Mouse (Mus musculus) CH12.LX (cell line): ENCODE results near the gene Fnbp1.

Experiments
- CHD2 ChIP-seq: IDR thresholded peaks from 2 replicates; pipeline ENCODE4 v1.6.1; 2011; ENCODE audit warnings: low read length, improper control_type of control experiment
- CTCF ChIP-seq, 2 experiments: IDR thresholded peaks in 1 of 2; conservative IDR thresholded peaks in 1 of 2; 2 replicates each; pipeline ENCODE4 v1.5.1; 2011 to 2012; ENCODE audit warnings: low read depth in 2 of 2, low read length in 2 of 2, improper control_type of control experiment in 1 of 2, inconsistent platforms in 1 of 2, mild to moderate bottlenecking in 1 of 2, moderate library complexity in 1 of 2
- GABPA ChIP-seq: IDR thresholded peaks from 2 replicates; pipeline ENCODE4 v1.6.1; 2012; ENCODE audit warnings: low read depth, low read length, improper control_type of control experiment, inconsistent platforms; ENCODE audit not compliant: insufficient replicate concordance
- JUND ChIP-seq: conservative IDR thresholded peaks from 2 replicates; pipeline ENCODE4 v1.6.1; 2011; ENCODE audit warnings: low read depth, low read length, improper control_type of control experiment
- MEF2A ChIP-seq: IDR thresholded peaks from 2 replicates; pipeline ENCODE4 v1.6.1; 2014; ENCODE audit warnings: low read depth, mild to moderate bottlenecking, inconsistent platforms, low read length, improper control_type of control experiment, borderline replicate concordance
- MXI1 ChIP-seq: IDR thresholded peaks from 2 replicates; pipeline ENCODE4 v1.6.1; 2011; ENCODE audit warnings: mild to moderate bottlenecking, low read depth, low read length, improper control_type of control experiment
- MYC ChIP-seq: IDR thresholded peaks from 2 replicates; pipeline ENCODE4 v1.6.1; 2011; ENCODE audit warnings: low read depth, mild to moderate bottlenecking, improper control_type of control experiment, low read length
- POLR2A ChIP-seq: IDR thresholded peaks from 2 replicates; pipeline ENCODE4 v1.6.1; 2011; ENCODE audit warnings: low read depth, mild to moderate bottlenecking, improper control_type of control experiment, low read length
- RAD21 ChIP-seq: IDR thresholded peaks from 2 replicates; pipeline ENCODE4 v1.6.1; 2011; ENCODE audit warnings: low read depth, mild to moderate bottlenecking, low read length, improper control_type of control experiment, moderate library complexity
- SIN3A ChIP-seq: IDR thresholded peaks from 2 replicates; pipeline ENCODE4 v1.6.1; 2012; ENCODE audit warnings: low read length, improper control_type of control experiment, inconsistent platforms
- TCF12 ChIP-seq: IDR thresholded peaks from 2 replicates; pipeline ENCODE4 v1.6.1; 2014; ENCODE audit warnings: low read depth, mild to moderate bottlenecking, inconsistent platforms, low read length, improper control_type of control experiment
- ZKSCAN1 ChIP-seq: IDR thresholded peaks from 2 replicates; pipeline ENCODE4 v1.6.1; 2012; ENCODE audit warnings: low read depth, inconsistent platforms, low read length, improper control_type of control experiment, borderline replicate concordance
- ZNF384 ChIP-seq: IDR thresholded peaks from 2 replicates; pipeline ENCODE4 v1.6.1; 2012; ENCODE audit warnings: low read depth, low read length, improper control_type of control experiment, inconsistent platforms

- TF ChIP-seq GABPA (no peak), CTCF (conservative IDR thresholded peaks at IDR 0.05 in 1 of 2, IDR thresholded peaks at IDR 0.05 in 1 of 2; ENCODE audit: low read depth in 2 of 2, low read length in 2 of 2) (peak in 1 of 2 experiments; percentile 18; a peak in 1 of 4 replicates), MXI1 (peak; percentile 88), POLR2A (peak; percentile 58), TCF12 (peak; percentile 99), CHD2 (peak; percentile 90), ZKSCAN1 (no peak), ZNF384 (peak; percentile 72), SIN3A (peak; percentile 95), MYC (peak; percentile 97), MEF2A (peak; percentile 94), RAD21 (peak; percentile 21), JUND (peak; percentile 94)
These were observed 59.2 kb downstream of the Fnbp1 start for GRCm38 (mm10) chr2:31082639-31083038.
